Mouse (Mus musculus): ENCODE data around the gene Add2. TPM values are rescaled to one million over a fixed set of nuclear protein-coding genes. Genes with fewer than 3 reads are reported as not detected.

Add2 gene
- total RNA-seq, 4 experiments from 2014 or later, result 231 to 268 (median 258) TPM

- no peak for DNase-seq (ENCODE audit: low spot score in 2 of 2)
These were observed 19.0 kb downstream of the Add2 start for GRCm38 (mm10) chr6:86047510-86047909.

DNA sequence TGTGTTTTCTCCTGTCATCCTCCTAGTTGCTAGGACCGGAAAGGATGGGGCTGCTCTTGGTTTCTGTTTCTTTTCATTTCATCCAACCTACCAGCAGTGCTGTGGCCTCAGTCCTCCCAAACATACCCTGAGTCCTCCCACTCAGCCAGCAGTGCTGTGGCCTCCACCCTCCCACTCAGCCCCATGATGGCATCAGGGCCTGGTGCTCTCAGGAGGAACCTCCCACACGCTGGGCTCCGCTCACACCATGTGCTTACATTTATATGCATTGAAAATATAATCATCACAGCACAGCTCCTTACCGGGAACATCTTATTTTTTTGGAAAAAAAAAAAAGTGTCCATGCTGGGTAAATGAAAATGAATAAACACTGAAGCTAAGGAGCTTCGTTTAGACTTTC, 20.0 kb downstream of the Add2 start:
- peak; percentile 70 to 75 for DNase-seq (ENCODE audit: low spot score in 2 of 2)

- DNase-seq (ENCODE audit: low spot score in 2 of 2), result no peak
These were observed 22.2 kb downstream of the Add2 start for GRCm38 (mm10) chr6:86050586-86051268.

DNA sequence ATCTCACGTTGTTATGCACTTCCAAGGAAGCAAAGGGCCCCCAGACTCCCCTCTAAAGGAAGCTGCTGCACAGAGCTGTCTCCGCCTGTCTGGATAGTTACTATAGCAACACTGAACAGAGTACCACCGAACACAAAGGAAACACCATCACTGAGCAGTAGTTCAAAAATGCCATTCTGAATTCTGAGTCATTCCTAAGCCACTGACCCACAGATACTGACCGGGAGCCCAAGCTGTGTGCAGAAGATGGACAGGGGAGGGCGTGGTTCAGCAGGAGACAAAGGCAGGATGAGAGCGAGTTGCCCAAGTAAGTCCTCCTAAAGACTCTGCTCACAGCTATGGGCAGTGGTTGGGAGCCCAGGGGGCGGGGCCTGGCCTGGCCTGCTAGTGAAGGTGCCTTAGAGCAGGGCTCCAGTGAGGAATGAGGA, 23.6 kb downstream of the Add2 start:
- no peak for DNase-seq (ENCODE audit: low spot score in 2 of 2)

DNA sequence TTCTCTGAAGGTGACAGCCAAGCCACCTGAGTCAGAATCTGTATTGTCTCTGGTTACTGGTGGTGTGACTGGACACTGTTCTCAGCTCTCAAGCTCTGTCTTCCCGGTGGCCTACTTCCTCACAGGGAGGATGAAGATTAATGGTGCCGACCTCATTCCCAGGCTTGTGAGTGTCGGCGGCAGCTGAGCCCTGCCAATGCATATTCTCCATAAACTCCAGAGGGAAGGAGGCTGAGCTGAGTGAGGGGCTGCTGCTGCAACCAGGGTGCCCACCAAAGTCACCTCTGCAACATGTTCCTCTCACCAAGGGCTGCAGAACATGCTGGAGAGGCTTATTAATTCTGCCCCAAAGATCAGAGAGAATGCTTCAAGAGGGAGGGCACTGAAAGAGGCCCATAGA, 24.1 kb downstream of the Add2 start:
- no peak for DNase-seq (ENCODE audit: low spot score in 2 of 2)

DNA sequence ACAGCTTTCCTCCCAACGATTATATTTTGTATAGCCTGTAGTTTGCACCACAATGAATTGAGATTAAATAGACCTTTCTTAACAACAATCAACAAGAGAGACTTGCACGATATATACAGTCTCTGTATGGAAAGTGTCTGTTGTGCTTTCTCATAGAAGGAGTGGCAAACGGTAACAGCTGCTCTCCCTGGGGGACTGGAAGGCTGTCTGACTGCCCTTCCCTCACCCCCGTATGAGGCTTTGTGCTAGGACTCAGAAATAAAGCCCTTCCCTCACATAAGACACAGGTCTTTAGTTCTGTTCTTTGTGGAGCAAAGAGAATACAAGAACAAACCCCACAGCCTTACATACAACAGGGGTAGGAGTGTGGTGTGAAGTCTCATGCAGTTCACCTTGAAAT, 24.6 kb downstream of the Add2 start:
- no peak for DNase-seq (ENCODE audit: low spot score in 2 of 2)

GRCm38 (mm10) chr6:86053594-86053993, 25.1 kb downstream of the Add2 start:
- DNase-seq (ENCODE audit: low spot score in 2 of 2), result no peak

DNA sequence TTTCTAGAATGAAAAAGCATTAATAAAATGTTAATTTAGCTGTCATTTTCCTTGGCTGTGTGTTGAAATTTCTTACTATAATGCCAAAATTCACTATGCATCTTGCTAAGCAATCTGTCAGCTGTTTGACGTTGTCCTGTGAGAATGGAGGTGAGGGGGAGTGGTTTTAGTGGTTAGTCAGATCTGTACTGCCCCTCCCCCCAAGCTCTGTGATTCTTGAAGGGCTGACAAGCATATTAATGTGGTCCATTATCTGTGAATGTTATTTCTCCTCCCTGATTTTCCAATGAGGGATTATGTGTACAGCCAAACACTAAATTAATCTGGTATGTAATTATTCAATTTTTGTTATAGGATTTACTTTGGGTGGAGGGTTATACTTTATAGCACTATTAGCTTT, 30.0 kb downstream of the Add2 start:
- DNase-seq (ENCODE audit: low spot score in 2 of 2), result no peak

DNA sequence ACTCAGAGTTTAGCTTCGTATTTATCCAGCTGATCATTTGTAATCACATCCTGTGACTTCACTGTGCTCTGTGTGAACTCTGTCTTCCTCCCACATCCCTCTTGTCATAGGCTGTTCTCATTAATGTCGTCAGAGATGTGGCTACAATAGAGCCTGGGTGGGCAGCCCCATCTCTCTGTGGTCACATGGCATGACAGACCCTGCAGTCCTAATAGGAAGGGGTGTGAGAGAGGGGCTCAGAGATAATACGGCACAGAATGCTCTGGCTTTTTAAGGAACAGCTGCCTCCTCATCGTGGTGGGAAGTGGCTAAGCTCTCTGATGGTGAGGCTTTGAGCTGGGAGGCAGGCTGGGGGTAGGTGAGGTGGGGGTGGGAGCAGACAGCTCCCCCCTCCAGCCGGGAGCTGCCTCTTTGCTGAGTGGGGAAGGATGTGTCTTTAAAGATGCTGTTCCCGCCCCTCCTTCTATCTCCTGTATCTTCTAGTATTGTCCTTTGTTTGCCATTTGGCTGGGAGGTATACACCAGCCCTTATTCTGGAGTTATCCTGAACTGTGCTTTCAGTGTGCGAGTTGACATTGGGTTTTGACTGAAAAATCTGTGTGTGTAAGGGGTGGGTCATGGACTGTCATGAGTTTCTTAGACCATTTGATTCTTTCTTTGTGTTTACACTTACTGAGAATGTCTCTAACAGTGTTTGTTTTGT, 30.8 kb downstream of the Add2 start:
- no peak for DNase-seq (ENCODE audit: low spot score in 2 of 2)

GRCm38 (mm10) chr6:86060170-86060569, 31.7 kb downstream of the Add2 start:
- DNase-seq (ENCODE audit: low spot score in 2 of 2), result no peak

- DNase-seq (ENCODE audit: low spot score in 2 of 2), result no peak
These were observed 33.7 kb downstream of the Add2 start for GRCm38 (mm10) chr6:86062226-86062625.

DNA sequence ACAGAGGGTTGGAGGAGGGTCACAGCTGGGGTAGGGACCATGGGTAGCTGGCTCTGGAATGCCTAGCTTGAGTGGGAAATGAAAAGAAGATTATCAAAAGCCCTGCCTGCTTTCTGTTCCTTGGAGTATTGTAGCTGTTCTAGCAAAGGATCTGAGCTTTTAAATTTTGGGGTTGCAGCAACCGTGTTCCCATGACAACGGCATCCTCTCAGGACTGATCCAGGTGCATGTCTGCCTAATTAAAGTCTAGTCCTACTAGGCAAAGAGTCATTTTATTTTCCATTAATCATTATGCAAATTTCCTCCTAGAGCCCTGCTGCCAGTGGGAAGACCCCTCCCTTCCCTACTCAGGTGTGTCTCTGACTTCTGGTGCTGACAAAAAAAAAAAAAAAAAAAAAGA, 34.2 kb downstream of the Add2 start:
- no peak for DNase-seq (ENCODE audit: low spot score in 2 of 2)

- peak; percentile 83 to 89 for DNase-seq (ENCODE audit: low spot score in 2 of 2)
These were observed 36.0 kb downstream of the Add2 start for GRCm38 (mm10) chr6:86064318-86065016.

DNA sequence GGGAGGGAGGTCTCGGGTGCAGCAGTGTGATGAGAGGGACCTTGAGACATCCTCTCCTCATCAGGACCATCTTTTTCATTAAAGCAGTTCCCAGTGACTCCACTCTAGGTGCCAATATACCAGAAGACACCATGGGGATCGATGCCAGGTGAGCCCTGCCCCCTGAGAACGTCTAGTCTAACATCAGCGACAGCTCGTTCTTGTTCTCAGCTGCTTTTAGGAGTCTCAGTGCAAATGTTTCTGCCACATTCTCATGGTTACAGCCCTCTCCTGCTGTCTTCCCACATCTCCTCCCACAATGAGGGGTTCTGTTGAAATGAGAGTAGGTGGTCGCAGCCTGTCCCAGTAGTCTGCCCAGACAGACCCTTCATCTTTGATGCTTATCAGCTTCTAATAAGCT, 38.2 kb downstream of the Add2 start:
- DNase-seq (ENCODE audit: low spot score in 2 of 2), result no peak

DNA sequence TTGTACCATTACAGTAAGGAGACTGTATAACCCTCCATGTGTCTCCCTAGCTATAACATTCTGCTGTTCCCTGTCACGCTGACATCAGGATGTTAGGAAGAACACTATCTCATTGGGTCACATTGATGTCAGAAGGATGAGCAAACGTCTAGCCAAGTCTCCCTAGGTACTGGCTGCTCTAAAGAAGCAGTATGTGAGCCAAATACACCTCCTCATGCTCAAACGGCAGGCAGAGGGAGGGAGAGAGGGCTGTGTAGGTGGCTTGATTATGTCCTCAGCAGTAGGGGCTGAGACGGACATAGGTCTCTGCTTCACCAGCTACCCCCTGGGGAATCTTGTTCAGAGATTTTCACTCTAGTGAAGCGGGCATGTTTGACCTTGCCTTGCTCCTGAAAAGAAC, 38.7 kb downstream of the Add2 start:
- no peak for DNase-seq (ENCODE audit: low spot score in 2 of 2)

DNA sequence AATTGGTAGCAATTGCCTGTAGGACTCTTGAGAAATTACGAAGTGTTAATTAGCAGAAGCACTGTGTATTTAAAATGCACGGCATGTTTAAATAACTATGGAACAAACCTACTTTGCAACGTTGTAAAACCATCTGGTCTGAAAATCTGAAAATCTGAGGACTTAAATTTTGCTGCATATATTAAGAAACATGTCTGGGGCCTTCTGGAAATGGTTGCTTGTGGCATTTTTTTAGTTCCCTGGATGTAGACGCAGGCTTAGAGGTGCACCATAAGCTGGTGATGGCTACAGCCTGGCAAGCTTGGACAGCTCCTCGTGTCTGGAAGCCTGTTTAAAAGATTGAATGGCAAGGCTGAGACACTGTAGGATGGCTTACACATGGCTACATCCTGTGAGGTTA, 40.5 kb downstream of the Add2 start:
- no peak for DNase-seq (ENCODE audit: low spot score in 2 of 2)

DNA sequence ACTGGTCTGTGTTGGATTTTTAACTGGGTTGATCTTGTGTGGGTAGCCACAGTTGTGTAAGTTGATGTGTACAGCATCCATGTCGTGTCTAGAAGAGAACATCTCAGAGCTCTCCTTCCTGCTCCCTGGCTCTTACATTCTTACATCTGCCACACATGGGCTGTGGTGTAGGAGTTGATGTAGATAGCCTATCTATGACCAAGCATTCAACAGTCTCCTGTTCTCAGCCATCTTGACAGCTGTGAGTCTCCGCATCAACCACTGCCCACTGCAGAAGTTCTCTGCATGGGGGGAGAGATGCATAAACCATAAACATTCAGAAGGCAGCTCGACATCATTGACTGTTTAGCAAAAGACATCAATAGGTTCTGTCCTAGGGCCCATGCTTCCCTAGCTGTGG, 41.4 kb downstream of the Add2 start:
- no peak for DNase-seq (ENCODE audit: low spot score in 2 of 2)

GRCm38 (mm10) chr6:86070277-86070676, 41.8 kb downstream of the Add2 start:
- DNase-seq (ENCODE audit: low spot score in 2 of 2), result no peak

GRCm38 (mm10) chr6:86073882-86074281, 45.4 kb downstream of the Add2 start:
- no peak for DNase-seq (ENCODE audit: low spot score in 2 of 2)

GRCm38 (mm10) chr6:86074538-86075204, 46.2 kb downstream of the Add2 start:
- no peak for DNase-seq (ENCODE audit: low spot score in 2 of 2)

- no peak for DNase-seq (ENCODE audit: low spot score in 2 of 2)
These were observed 48.0 kb downstream of the Add2 start for GRCm38 (mm10) chr6:86076525-86076924.

DNA sequence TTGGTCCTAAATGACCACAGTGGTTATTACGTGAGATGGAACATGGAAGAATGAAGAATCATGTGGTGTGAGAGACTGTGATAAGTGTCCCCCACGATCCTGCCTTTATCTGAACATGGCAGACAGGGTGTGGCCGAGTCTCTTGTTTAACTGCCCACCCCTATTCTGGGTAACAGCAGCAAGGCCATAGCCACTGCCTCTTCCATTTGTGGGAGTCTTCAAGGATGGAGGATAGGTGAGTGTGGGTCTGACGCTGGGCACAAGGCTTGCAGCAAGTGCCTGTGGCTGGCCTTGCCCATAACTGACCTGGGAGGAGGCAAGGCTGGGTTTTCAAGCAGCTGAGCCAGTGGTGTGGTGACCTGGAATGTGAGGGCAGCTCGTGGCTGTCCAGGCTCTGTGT, 49.4 kb downstream of the Add2 start:
- DNase-seq (ENCODE audit: low spot score in 2 of 2), result no peak

Measured in layer of hippocampus, adult 8-10 months (tissue).